Mouse (Mus musculus): ENCODE results near the gene Vmn1r45. TPM values are rescaled to one million over a fixed set of nuclear protein-coding genes. Genes with fewer than 3 reads are reported as not detected.
"Not testable (repeated sequence)": the region's sequence is repeated elsewhere in the genome, so short reads cannot be mapped to it uniquely, and the experiment has no call there.

Vmn1r45 gene
- total RNA-seq (2021) = not detected
- long read RNA-seq, experiment 1 = 0 reads
- long read RNA-seq, experiment 2 = 0 reads

DNA sequence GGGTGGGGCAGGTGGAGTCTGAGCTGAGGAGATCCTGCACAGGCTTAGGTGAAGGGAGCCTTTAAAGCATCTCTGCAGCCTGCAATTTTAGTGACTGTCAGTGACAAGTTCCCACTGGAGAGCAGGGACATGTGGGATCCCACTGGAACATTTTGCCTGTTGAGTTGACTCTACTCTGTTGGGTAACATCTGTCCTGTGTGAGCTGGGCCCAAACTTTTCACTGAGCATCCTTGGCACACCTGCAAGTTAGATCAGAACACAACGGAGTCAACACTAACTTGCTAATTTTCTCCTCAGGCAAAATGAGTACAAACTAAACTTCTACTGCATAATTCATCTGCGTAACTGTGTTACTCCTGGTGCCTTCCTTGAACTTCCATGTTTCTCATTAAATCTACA lies at the start of gene Vmn1r45:
Gene Vmn1r45, minus strand, starts transcription at position 101 of the 400 bp plus-strand sequence.
- intact Hi-C loops (cut with DNase I); H3K4me3 ChIP-seq; H3K27ac ChIP-seq; DNase-seq (ENCODE audit: extremely low spot score in 1 of 2, low spot score in 2 of 2): not testable (repeated sequence)

- no peak; the same call in 1 of the 2 replicates for TF ChIP-seq CTCF (IDR thresholded peaks at IDR 0.05)
- no peak overlapping the region for H3K4me3 ChIP-seq
- intact Hi-C loops (cut with DNase I) = loop anchor here (10.0 kb wide), 1 partner anchor 301 kb away; no protein-coding TSS in a partner anchor
- H3K27ac ChIP-seq = no peak overlapping the region
- no peak for DNase-seq (ENCODE audit: extremely low spot score in 1 of 2, low spot score in 2 of 2)
These were observed 45.6 kb upstream of the Vmn1r45 start for GRCm38 (mm10) chr6:89985989-89986388.

GRCm38 (mm10) chr6:89969013-89969412 lies 28.6 kb upstream of the Vmn1r45 start, which contains the start of gene Vmn1r46:
TSS of gene Vmn1r46 (plus strand) at chr6:89969313.
- DNase-seq (ENCODE audit: extremely low spot score in 1 of 2, low spot score in 2 of 2) = no peak
- Histone ChIP-seq H3K27ac (no peak within 1 kb of the TSS), H3K4me3 (no peak within 1 kb of the TSS)
- no peak for TF ChIP-seq CTCF (IDR thresholded peaks at IDR 0.05)
- intact Hi-C loops (cut with DNase I) = no loop called here

GRCm38 (mm10) chr6:89966341-89966740 lies 25.9 kb upstream of the Vmn1r45 start:
- intact Hi-C loops (cut with DNase I) = no loop called here
- Histone ChIP-seq H3K4me3 (no peak overlapping the region), H3K27ac (no peak overlapping the region)
- TF ChIP-seq CTCF (IDR thresholded peaks at IDR 0.05) = no peak
- no peak for DNase-seq (ENCODE audit: extremely low spot score in 1 of 2, low spot score in 2 of 2)

GRCm38 (mm10) chr6:89953556-89953955 lies 13.2 kb upstream of the Vmn1r45 start:
- no peak overlapping the region for H3K27ac ChIP-seq
- H3K4me3 ChIP-seq = no peak overlapping the region
- no peak for TF ChIP-seq CTCF (IDR thresholded peaks at IDR 0.05)
- DNase-seq (ENCODE audit: extremely low spot score in 1 of 2, low spot score in 2 of 2) = no peak
- intact Hi-C loops (cut with DNase I) = loop anchor here (5.0 kb wide), 1 partner anchor 189 kb away; no protein-coding TSS in a partner anchor

DNA sequence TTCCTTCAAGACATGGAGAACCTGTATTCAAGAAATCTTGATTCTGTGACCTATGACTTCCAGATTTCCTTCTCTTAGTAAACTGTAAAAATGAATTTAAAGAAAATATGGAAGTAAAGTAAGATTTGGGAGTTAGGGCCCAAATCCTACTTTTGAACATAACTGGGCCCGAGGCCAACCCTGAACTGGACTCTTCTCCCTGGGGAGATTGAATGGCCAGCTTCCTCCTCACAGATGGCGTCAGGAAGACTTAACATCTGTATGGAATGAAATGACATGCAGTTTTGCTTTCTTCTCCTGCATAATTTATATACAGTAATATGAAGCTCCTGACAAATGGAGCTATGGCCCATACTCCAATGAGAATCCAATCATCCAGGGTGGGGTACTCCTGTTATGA lies 528 bp upstream of the Vmn1r45 start:
- H3K4me3 ChIP-seq = no peak overlapping the region
- no peak for DNase-seq (ENCODE audit: extremely low spot score in 1 of 2, low spot score in 2 of 2)
- intact Hi-C loops (cut with DNase I) = no loop called here
- no peak for TF ChIP-seq CTCF (IDR thresholded peaks at IDR 0.05)
- no peak overlapping the region for H3K27ac ChIP-seq

DNA sequence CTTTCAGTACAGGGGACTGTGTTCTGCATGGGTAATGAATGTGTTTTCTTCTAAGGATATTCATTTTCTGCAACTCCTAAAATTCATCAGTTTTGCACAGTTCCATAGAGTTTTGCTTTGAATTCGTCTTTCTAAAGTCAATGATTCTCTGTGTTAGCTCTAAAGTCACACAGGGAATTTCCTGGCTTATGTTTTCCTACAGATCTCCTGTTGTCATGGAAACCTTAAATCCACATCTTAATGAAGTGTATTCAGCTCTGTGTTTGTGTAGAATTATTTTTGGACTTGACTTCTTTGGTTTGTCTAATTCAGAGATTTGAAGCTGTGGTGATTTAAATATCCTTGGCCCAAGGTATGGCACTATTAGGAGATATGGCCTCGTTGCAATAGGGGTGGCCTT lies 56.6 kb downstream of the Vmn1r45 start:
- DNase-seq (ENCODE audit: extremely low spot score in 1 of 2, low spot score in 2 of 2) = no peak
- intact Hi-C loops (cut with DNase I) = no loop called here
- TF ChIP-seq CTCF (IDR thresholded peaks at IDR 0.05) = no peak
- Histone ChIP-seq H3K27ac (no peak overlapping the region), H3K4me3 (no peak overlapping the region)

DNA sequence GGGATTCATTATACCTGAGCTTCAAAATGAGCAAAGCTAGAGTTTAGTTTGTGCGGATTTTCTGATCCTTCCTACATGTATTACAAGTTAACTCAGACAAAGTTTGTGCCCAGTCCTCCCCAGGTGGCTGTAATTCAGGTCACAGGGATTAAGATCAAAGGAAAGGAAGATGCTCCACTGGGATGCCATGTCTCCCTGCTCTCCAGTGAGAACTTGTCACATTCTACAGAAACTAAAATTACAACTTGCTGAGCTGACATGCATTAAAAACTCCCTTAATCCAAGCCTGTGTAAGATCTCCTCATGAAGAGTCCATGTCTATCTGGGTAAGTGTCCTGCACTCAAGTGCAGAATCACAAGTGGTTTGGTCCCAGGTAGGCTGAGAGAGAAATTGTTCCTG lies 57.0 kb downstream of the Vmn1r45 start, which contains the start of gene Vmn1r44:
Gene Vmn1r44, plus strand, starts transcription at position 301 of the 400 bp plus-strand sequence.
- DNase-seq (ENCODE audit: extremely low spot score in 1 of 2, low spot score in 2 of 2) = no peak
- Histone ChIP-seq H3K27ac (no peak within 1 kb of the TSS), H3K4me3 (no peak within 1 kb of the TSS)
- no peak for TF ChIP-seq CTCF (IDR thresholded peaks at IDR 0.05)
- intact Hi-C loops (cut with DNase I) = no loop called here

Other genes starting within 250 kb of the Vmn1r45 start
- gene Vmn1r40, start 233.1 kb downstream of the Vmn1r45 start, total RNA-seq (2021) = not detected
- not detected for gene Vmn1r41, start 199.8 kb downstream of the Vmn1r45 start, total RNA-seq (2021)
- not detected for gene Vmn1r42, start 64.2 kb downstream of the Vmn1r45 start, total RNA-seq (2021)
- gene Vmn1r43, start 64.2 kb downstream of the Vmn1r45 start, total RNA-seq (2021) = not detected
- not detected for gene Vmn1r44, start 56.9 kb downstream of the Vmn1r45 start, total RNA-seq (2021)
- not detected for gene Vmn1r46, start 28.7 kb upstream of the Vmn1r45 start, total RNA-seq (2021)
- gene Vmn1r47, start 75.5 kb upstream of the Vmn1r45 start, total RNA-seq (2021) = not detected
- not detected for gene Vmn1r48, start 96.2 kb upstream of the Vmn1r45 start, total RNA-seq (2021)
- gene Vmn1r49, start 137.9 kb upstream of the Vmn1r45 start, total RNA-seq (2021) = not detected
- gene Vmn1r50, start 160.8 kb upstream of the Vmn1r45 start, total RNA-seq (2021) = not detected
- not detected for gene Vmn1r51, start 182.0 kb upstream of the Vmn1r45 start, total RNA-seq (2021)
- not detected for gene Vmn1r52, start 234.2 kb upstream of the Vmn1r45 start, total RNA-seq (2021)